Mouse (Mus musculus) heart, postnatal 25 days (tissue): ENCODE results near the gene Masp1. TPM values are rescaled to one million over a fixed set of nuclear protein-coding genes. Genes with fewer than 3 reads are reported as not detected.

Source experiments
- DNase-seq: peaks from one replicate; pipeline ENCODE4 v3.0.0; 2022; ENCODE audit warnings: low spot score
- intact Hi-C: fragments of 180-260 bp; cut with DNase I; formaldehyde crosslinking; loops from one replicate; pipeline ENCODE4 v1.15.1; 2025
- total RNA-seq, 2 experiments: library from RNA; stranded (reverse); gene quantifications; 2 replicates each; pipeline ENCODE4 v1.2.3; 2021

The Masp1 gene
- total RNA-seq, 2 experiments from 2014 or later: 17.5 to 22.0 TPM

GRCm38 (mm10) chr16:23416657-23417293 is 103.8 kb downstream of the Masp1 start:
- intact Hi-C loops: no loop called here
- no peak for DNase-seq

DNA sequence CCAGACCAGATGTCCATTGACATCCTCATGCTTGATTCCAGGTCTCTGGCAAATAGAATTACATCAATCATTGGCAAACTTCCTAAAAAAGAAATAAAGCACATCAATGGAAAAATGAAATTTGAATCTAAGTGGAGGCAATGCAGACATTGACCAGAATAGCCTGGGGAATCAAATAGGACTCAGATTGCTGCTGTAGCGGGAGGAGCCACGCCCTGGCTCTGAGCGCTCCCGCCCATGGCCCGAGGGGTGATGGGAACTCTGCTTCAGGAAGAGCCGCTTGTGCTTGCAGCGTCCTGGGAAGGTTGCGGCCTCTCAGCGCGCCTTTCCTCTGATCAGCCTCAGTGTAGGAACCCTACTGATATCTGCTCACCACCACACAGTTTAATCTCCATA is 104.4 kb downstream of the Masp1 start:
- intact Hi-C loops: no loop called here

DNA sequence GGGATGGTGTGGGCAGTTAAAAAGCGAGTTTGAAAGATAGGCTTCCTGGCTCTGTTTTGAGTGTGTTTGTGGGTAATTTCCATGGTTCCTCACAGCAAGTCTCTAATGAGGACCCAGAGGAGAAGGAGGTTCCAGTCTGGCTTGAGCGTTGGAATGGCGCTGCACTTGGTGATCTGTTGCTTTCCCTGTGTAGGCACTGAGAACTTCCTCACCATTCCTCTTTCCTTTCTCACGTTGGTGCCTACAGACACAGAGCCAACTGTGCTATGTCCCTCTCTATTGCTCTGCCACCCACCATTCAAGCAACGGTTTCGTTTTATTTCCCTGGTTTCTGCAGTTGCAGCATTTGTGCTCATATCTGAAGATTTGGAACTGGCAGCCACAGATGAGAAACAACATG is 107.7 kb downstream of the Masp1 start:
- DNase-seq: no peak
- intact Hi-C loops: no loop called here

More for the DNA sequence above, 104.4 kb downstream of the Masp1 start:
- DNase-seq: peak; percentile 18

DNA sequence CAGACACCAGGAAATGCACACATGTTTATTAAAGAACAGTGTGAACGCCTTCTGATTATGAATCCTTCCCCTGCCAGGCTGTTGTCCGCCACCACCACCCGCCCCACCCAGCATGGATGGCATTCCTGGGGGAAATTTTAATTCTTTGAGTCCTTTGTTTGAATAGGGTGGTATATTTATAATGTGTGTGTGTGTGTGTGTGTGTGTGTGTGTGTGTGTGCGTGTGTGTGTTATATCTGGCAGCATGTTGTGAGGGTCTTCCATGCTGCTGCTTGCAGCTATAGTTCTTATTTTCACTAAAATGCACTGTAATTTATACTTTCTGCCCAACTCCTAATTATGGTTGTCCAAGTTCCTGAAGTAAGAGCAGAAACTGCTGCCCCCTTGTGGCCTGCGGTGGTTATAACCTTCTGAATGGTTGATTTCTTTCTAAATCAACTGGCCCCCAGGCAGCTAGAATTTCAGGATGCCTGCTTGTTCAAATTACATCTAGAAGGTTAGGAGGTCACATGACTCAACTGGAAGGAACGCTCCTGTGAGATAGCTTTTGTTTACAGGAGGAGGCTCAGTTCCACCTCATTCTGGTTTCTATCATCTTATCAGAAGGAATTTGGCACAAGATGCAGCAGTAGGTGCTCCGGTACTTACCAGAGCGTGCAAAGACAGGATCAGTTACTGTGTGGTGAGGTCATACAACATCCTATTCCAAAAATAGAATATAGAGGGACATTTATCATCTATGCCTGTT is 117.4 kb downstream of the Masp1 start:
- peak; percentile 16 for DNase-seq
- intact Hi-C loops: loop anchor here (1.0 to 2.0 kb wide), 3 partner anchors 178 to 314 kb away; partner anchors contain the start of gene St6gal1

DNA sequence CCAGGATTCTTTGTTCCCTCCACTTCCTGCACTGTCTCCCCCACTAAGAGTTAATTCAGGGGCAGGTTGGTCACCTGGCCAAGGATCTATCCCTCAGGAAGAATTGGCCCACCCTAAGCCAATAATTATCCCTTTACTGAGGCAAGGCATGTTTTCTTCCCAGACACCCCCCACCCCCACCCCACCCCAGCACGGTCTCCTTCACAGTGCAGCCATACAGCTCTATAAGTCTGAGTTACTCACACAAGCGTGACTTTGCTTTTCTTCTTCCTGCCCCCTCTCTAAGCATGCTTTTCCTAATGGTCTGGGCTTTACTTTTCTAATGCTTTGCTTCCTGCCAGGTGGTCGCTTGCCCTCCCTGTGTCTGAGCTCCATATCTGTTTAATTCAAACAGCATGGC is 118.7 kb downstream of the Masp1 start:
- intact Hi-C loops: loop anchor here (2.0 kb wide), 2 partner anchors 177 to 313 kb away; partner anchors contain the start of gene St6gal1
- no peak for DNase-seq

GRCm38 (mm10) chr16:23401463-23401862 is 119.2 kb downstream of the Masp1 start:
- DNase-seq: no peak
- intact Hi-C loops: no loop called here

Other genes with a start within 250 kb of the Masp1 start
- gene Rtp1, start 91.7 kb downstream of the Masp1 start, total RNA-seq: not detected
- 1 to 10 TPM; 4.9 to 6.2 TPM for gene Rtp4, start 524 bp downstream of the Masp1 start, total RNA-seq